Mouse (Mus musculus) stomach, embryonic 14.5 days (tissue): ENCODE measurements around the gene Snrnp200. TPM values are rescaled to one million over a fixed set of nuclear protein-coding genes. Genes with fewer than 3 reads are reported as not detected.

Source experiments
- ATAC-seq: fragments of 200-750 bp; cut with Nextera tagmentation; 2 replicates; pipeline ENCODE4 v1.8.0; 2017; ENCODE audit warnings: low read depth, moderate TSS enrichment; ENCODE audit not compliant: insufficient number of reproducible peaks, insufficient read depth, low FRiP score
- H3K27ac ChIP-seq: fragments of 300-500 bp; sonication (generic); 2 replicates; pipeline ENCODE4 v1.5.1; 2014; ENCODE audit warnings: mild to moderate bottlenecking, low read length, moderate library complexity, mixed read lengths
- H3K27me3 ChIP-seq: fragments of 300-500 bp; sonication (generic); 2 replicates; pipeline ENCODE4 v1.6.1; 2014; ENCODE audit warnings: low read length, control low read depth, mixed read lengths; ENCODE audit not compliant: control insufficient read depth, insufficient read depth
- H3K36me3 ChIP-seq: fragments of 300-500 bp; sonication (generic); 2 replicates; pipeline ENCODE4 v1.6.1; 2014; ENCODE audit warnings: mild to moderate bottlenecking, control low read depth, low read length, moderate library complexity, mixed read lengths; ENCODE audit not compliant: control insufficient read depth, insufficient read depth
- H3K4me1 ChIP-seq: fragments of 300-500 bp; sonication (generic); 2 replicates; pipeline ENCODE4 v1.6.1; 2014; ENCODE audit warnings: low read length, control low read depth, mixed read lengths; ENCODE audit not compliant: control insufficient read depth, insufficient read depth
- H3K4me2 ChIP-seq: fragments of 300-500 bp; sonication (generic); replicated peaks from 2 replicates; pipeline ENCODE4 v1.6.1; 2014; ENCODE audit warnings: low read depth, low read length, control low read depth
- H3K4me3 ChIP-seq: fragments of 300-500 bp; sonication (generic); 2 replicates; pipeline ENCODE4 v1.5.1; 2014; ENCODE audit warnings: low read depth, low read length, control low read depth
- H3K9ac ChIP-seq: fragments of 300-500 bp; sonication (generic); replicated peaks from 2 replicates; pipeline ENCODE4 v1.6.1; 2014; ENCODE audit warnings: low read depth, mild to moderate bottlenecking, control low read depth, low read length, moderate library complexity, mixed read lengths
- H3K9me3 ChIP-seq: fragments of 300-500 bp; sonication (generic); 2 replicates; pipeline ENCODE4 v1.6.1; 2016; ENCODE audit warnings: low read depth, low read length, control low read depth; ENCODE audit not compliant: control insufficient read depth
- polyA plus RNA-seq: library from polyadenylated mRNA; unstranded; fragments of >200 nt; fragmentation: Nextera tagmentation; extraction: Ambion mirVana; gene quantifications from 2 replicates; pipeline ENCODE4 v1.2.1, GENCODE M21; 2014

Gene Snrnp200
- polyA plus RNA-seq, 1 experiment from 2014 or later, result 79.5 TPM

DNA sequence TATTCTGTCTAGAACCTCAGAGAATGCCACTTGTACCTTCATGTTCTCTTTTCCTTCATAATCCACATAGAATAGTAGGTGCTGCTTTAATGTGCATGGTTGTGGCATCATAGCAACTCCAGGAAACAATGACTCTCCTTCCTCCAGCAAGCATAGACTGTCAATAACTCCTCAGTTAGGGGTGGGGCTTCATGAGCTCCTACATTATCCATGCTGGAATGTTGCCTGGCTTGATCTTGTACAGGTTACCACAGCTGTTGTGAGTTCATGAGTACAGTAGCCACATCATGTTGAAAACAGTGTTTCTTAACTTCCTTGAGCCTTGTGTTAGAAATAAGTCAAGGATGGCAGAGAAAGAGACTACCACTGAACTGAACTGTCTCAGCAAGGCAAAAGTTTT lies 70.0 kb downstream of the Snrnp200 start:
- no peaks in the 10 kb centered on the region for H3K36me3 ChIP-seq
- no peaks in the 10 kb centered on the region for H3K9me3 ChIP-seq
- no peak overlapping the region for H3K9ac ChIP-seq
- 0 out of 2 replicates have a peak, but pooled peaks cover 7% of the 10 kb centered on the region for H3K4me1 ChIP-seq
- H3K4me2 ChIP-seq, result no peak overlapping the region
- ATAC-seq, result no peak
- H3K4me3 ChIP-seq, result no peak overlapping the region
- no peaks in the 10 kb centered on the region for H3K27me3 ChIP-seq
- H3K27ac ChIP-seq, result no peak overlapping the region

Other genes starting within 250 kb of the Snrnp200 start
- 9.8 and 11.9 TPM in 2 replicates for gene Ap4e1, start 199.7 kb upstream of the Snrnp200 start, polyA plus RNA-seq
- gene Blvra, start 137.7 kb upstream of the Snrnp200 start, polyA plus RNA-seq, result 49.6 and 53.0 TPM in 2 replicates
- 81.4 and 84.8 TPM in 2 replicates for gene Ncaph, start 74.4 kb upstream of the Snrnp200 start, polyA plus RNA-seq
- 29.5 and 30.0 TPM in 2 replicates for gene Itpripl1, start 64.9 kb upstream of the Snrnp200 start, polyA plus RNA-seq
- gene 1810024B03Rik, start 106 bp upstream of the Snrnp200 start, polyA plus RNA-seq, result 2.4 and 3.1 TPM in 2 replicates
- gene Ciao1, start 39.4 kb downstream of the Snrnp200 start, polyA plus RNA-seq, result 56.1 and 57.1 TPM in 2 replicates
- gene Tmem127, start 39.5 kb downstream of the Snrnp200 start, polyA plus RNA-seq, result 21.1 TPM in 2 replicates
- 72.7 and 77.0 TPM in 2 replicates for gene Stard7, start 61.8 kb downstream of the Snrnp200 start, polyA plus RNA-seq
- 3.2 and 3.8 TPM in 2 replicates for gene Dusp2, start 127.8 kb downstream of the Snrnp200 start, polyA plus RNA-seq
- gene Astl, start 130.3 kb downstream of the Snrnp200 start, polyA plus RNA-seq, result not detected in 2 replicates
- gene Adra2b, start 154.8 kb downstream of the Snrnp200 start, polyA plus RNA-seq, result 0.64 and 0.98 TPM in 2 replicates
- not detected in 2 replicates for gene Gpat2, start 216.8 kb downstream of the Snrnp200 start, polyA plus RNA-seq
- 31.6 and 35.7 TPM in 2 replicates for gene Fahd2a, start 236.2 kb downstream of the Snrnp200 start, polyA plus RNA-seq